Mouse (Mus musculus) c-Kit-positive CD71-positive TER-119-positive erythroid progenitor cells, embryonic 14.5 days (primary cell): ENCODE measurements around the gene Rbm8a.

Experiments used
- DNase-seq: peaks from one replicate; pipeline ENCODE4 v3.0.0-alpha.2; 2013; ENCODE audit warnings: low spot score

Gene Rbm8a

DNA sequence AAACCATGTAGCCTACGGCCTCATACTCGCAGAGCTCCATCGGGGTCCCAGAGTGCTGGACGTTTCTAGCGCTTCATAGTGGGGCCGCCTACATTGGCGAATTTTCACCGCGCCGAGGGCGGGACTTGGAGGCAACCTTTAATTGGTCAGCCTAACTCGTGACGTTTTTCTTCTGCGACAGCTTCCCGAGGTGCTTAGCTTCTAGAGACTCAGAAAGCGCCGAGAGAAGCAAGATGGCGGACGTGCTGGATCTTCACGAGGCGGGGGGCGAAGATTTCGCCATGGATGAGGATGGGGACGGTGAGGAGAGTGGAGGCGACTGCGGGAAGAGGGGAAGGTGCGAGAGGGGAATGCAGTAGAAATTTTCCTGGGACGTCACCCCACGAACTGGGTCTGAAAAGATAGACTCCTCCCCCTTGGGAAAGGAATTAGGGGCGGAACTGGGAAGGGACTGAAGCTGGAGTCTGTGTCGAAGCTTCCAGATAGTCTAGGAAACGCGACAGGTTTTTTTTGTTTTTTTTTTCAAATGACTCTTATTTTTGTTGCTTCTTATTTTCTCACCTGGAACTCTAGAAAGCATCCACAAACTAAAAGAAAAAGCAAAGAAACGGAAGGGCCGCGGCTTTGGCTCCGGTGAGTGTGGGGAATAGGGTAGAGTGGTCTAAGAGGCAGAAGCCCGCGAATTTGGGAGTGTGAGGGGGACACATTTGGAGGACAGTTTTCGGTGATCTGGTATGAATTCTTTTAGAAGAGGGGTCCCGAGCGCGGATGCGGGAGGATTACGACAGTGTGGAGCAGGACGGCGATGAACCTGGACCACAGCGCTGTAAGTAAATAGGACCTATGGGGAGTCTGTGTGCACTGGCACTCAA, at the start of gene Rbm8a:
Rbm8a (plus strand) TSS at position 205 of the 872 bp plus-strand sequence.
- peak; percentile 99 for DNase-seq

DNA sequence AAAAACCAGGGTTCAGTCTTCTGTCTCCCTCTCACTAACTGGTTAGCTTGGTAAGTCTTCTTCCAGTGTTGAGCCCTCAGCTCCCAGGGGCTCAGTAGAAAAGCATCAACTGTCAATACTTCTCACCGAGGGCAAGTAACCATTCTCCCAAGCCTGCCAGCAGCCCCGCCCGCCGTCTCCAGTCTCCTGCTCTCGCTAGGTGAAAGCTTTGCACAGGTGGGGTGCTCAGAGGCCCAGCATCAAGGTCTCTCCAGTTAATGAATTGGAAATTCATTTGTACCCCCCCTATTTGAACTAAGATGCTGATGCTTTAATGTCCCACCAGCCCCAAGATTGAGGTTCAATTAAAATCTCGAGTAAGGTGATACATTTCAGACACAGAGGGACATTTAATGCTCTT, 48.6 kb upstream of the Rbm8a start:
- no peak for DNase-seq

DNA sequence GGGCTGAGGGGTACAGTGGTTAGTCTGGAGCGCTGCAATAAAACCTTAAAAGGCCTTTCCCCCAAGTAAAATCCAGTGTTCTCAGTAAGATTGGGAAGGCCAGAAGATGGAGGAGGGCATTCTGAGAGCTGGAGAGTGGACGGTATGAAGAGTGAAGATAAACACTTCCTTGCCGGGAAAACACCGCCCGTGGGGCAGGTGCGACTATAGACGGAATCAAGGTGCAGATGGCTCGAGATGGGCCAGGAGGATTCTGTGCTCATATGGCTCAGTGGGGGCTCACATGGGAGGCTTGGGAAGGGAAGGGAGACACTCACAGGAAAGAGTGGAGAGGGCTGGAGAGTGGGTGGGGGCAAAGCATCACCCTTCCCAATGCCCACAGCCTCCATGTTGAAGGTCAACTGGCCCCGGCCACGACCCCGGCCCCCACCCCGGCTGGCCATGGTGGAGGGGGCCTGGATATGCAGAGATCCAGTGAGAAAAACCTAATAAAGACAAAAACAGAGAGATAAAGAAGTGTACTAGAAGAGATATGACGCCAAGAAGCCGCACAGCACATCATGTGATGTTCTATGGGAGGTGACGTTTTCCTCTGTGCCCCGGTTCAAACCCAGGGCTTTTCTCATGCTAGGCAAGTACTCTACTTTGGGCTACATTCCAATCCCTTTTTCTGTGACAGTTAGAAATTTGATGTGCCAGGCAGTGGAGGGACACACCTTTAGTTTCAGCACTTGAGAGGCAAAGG, 47.8 kb upstream of the Rbm8a start:
- no peak for DNase-seq

DNA sequence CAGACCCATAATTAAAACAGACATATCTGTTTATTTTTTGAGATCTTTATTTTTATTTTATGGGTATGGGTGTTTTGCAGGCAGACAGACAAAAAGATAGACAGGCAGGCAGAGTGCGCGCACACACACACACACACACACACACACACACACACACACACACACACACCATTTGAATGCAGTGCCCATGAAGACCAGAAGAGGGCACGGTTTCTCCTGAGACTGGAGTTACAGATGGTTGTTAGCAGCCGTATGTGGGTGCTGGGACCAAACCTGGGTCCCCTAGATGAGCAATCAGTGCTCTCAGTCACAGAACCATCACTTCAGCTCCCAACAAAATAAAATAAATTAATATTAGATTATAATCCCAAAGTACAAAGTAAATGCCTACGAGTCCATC, 46.3 kb upstream of the Rbm8a start:
- no peak for DNase-seq

DNA sequence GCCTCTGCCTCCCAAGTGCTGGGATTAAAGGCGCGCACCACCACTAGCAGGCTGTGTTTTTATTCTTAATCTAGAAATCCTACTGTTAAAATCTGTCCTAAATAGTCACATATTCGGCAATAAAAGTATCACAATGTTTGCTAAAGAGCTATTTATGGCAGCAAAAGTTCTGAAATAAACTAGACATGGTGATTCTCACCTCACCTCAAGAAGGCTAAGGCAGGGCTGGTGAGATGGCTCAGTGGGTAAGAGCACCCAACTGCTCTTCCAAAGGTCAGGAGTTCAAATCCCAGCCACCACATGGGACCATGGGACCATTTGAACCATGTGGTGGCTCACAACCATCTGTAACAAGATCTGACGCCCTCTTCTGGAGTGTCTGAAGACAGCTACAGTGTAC, 39.1 kb upstream of the Rbm8a start:
- DNase-seq: no peak

DNA sequence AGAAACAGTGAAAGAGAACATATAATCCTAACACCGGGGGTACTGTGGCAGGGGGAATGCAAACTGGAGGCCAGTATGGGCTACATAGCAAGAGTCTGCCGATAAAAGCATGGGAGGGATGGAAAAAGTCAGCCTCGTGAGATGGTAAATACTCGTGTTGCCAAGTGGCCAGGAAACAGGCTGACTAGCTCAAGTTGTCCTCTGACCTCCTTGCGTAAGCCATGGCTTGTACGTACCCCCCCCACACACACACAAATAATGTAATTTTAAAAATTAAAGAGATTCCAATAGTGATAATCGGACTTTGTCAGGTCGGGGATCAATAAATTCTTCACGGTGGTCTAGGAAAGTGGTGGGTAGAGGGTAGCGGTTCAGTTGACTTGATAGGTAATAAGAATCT, 36.4 kb upstream of the Rbm8a start:
- DNase-seq: peak; percentile 25

DNA sequence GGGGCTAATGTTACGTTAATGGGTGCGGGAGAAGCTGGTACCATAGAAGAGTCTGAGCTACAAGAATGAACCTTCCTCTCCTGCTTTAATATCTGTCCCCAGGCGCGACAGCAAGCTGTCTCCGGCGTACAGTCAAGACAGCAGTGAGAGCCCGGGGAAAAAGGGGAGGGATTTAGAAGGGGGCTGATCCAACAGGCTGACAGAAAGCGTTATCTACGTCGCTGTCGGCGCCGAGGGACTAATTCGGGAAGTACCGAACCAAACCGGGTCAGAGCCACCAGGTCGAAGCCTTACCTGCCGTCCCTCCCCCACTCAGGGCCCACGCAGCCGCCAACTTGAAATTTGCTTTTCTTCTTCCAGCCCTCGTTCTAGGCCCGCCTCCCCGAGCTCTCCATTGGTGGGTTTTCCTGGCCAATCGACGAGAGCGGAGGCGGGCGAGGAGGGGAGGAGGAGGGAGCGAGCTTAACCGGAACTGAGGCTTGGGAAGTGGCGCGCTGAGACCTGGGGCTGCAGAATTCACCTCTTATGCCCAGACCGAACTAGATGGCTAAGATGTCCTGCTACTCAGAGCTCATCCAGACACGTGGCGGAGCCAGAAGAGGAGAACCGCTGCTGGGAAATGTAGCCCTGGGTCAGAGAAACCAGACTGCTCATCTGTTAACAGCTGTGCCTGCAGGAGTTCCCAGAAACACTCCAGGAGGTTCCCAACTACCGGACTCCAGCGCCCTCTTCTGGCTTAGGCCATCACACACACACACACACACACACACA, 35.8 kb upstream of the Rbm8a start, which contains the start of gene Polr3gl:
Polr3gl (minus strand) TSS at position 392 of the 771 bp plus-strand sequence.
- peak; percentile 93 for DNase-seq

DNA sequence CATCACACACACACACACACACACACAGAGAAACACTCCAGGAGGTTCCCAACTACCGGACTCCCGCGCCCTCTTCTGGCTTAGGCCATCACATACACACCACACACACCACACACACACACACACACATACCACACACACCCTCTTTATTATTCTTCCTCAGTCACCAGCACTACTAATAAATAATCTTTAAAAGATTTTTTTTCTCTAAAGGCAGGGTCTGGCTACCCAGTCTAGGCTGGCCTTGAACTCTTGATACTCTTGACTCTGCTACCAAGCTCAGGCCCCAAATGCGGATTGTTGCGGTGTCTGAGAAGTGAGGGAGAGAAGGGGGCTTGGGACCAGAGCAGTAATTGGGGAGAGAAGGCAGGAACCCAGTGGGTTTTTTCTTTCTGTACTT, 34.9 kb upstream of the Rbm8a start:
- DNase-seq: no peak

DNA sequence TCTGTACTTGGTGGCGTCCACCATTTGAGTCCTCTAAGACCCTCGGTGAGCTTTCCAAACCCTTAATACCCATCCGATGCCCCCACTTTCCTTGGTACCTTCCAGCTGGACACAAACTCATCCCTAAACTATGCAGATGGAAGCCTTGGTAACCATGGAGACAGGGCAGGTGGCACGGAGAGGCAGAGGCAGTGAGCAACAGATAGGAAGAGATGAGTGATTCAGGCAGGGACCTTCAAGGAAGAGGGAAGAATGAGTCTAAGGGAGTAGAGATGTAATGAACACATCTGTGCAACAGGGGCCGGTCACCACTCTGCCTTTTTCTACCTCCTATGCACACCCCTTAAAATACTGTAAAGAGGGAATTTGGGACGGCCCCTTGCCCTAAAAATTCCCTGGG, 34.1 kb upstream of the Rbm8a start:
- no peak for DNase-seq

DNA sequence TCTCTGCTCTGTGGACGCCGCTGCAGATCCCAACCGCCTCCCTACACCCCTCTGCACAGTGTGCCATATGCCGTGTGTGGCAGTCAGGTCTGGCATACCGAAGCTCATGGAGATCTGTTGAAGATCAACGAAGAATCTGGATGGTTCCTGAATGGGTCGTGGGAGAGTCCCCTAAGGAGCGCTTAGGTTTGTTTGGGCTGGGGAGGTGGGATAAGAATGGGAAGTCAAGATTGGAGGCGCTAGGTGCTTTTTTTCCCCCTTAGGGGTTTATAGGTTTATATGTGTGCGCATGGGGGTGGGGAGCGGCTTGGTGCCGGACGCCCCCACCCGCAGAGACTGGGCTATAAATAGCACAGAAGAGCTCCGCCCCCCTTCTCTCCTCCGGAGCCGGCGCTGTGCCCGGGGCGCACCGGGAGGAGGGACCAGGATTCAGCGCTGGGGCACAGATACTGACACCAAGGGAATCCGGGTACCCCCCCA, 33.5 kb upstream of the Rbm8a start, which contains the start of gene Ankrd34a:
Ankrd34a (plus strand) TSS at position 409 of the 480 bp plus-strand sequence.
- DNase-seq: no peak

DNA sequence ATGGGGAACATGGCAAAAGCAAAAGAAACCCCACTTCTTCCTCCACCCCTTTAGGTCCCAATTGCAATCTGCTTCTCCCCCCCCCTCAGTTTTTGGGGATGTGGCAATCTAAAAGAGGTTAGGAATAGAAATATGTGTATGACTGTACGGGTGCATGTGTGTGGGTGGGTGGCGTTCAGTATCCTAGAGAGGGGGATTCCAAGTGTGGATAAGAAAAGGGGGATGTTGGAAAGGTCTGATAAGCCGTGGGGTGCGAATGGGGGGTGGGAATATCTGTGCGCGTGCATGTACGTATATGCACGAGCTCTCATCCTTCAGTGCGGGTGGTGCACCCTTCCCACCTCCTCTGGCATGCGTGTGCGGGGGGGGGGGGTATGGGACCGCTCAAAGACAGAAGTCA, 32.9 kb upstream of the Rbm8a start:
- no peak for DNase-seq

DNA sequence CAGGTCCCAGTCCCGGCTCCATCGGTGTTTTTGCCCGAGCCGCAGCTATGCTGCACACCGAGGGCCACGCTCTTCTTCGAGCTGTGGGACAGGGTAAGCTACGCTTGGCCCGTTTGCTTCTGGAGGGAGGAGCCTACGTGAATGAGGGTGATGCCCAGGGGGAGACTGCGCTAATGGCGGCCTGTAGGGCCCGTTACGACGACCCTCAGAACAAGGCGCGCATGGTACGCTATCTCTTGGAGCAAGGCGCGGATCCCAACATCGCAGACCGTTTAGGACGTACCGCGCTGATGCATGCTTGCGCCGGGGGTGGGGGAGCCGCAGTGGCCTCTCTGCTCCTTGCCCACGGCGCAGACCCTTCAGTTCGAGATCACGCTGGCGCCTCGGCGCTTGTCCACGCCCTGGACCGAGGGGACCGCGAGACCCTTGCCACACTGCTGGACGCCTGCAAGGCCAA, 32.3 kb upstream of the Rbm8a start:
- DNase-seq: no peak

DNA sequence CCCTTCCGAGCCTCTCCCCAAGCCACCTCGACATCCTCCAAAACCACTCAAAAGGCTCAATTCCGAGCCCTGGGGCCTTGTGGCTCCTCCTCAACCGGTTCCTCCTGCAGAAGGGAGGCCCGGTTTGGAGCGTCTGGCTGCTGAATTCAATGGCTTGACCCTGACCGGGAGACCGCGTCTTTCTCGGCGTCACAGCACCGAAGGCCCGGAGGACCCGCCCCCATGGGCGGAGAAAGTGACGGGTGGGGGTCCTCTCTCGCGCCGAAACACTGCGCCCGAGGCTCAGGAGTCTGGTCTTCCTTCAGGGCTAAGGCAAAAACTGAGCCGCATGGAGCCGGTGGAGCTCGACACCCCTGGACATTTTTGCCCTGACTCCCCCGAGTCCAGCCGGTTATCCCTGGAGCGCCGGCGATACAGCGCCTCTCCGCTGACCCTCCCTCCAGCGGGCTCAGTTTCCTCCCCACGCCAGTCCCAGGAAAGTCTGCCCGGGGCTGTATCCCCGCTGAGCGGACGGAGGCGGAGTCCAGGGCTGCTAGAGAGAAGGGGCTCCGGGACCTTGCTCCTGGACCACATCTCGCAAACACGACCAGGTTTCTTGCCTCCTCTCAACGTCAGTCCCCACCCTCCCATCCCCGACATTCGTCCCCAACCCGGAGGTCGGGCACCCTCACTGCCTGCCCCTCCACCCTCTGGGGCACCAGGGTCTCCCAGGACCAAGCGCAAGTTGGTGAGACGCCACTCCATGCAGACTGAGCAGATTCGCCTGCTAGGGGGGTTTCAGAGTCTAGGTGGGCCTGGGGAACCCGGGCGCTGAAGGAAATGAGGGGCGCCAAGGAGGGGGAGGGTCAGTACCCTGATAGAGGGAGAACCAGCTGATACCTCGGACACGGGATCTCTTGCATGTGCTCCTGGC, 31.3 kb upstream of the Rbm8a start:
- no peak for DNase-seq

DNA sequence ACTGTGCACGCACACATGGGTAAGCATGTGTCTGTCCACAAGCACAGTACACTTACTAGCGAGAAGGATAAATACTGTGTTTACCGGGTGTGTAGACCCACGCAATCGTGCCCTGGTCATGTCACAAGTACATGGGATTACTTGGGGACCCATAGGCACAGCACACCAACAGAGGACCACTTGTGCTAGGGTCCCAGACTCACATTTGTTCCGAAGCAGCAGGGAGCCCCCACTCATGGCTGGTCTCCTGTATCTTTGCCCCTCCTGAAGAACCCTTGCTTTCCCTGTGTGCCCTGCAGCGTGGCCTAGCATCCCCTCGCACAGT, 30.7 kb upstream of the Rbm8a start:
- DNase-seq: no peak

DNA sequence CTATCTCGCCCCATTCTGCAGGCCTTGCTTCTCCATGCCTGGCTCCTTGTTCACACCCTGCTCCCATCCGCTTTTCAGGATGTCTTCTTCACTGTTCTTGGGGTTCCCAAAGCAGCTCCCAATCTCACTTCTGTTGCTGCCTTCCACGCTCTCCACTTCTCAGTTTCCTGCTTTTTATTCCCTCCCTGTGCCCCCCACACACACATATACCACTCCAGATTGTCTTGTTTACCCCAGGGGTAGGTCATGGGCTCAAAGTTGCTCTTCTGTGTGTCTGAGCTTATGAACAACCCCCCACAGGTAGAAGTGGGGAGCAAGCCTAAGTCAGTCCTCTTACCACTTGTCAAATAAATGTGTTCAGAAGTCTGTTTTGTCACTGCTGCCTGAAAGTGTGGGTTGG, 30.3 kb upstream of the Rbm8a start:
- no peak for DNase-seq

DNA sequence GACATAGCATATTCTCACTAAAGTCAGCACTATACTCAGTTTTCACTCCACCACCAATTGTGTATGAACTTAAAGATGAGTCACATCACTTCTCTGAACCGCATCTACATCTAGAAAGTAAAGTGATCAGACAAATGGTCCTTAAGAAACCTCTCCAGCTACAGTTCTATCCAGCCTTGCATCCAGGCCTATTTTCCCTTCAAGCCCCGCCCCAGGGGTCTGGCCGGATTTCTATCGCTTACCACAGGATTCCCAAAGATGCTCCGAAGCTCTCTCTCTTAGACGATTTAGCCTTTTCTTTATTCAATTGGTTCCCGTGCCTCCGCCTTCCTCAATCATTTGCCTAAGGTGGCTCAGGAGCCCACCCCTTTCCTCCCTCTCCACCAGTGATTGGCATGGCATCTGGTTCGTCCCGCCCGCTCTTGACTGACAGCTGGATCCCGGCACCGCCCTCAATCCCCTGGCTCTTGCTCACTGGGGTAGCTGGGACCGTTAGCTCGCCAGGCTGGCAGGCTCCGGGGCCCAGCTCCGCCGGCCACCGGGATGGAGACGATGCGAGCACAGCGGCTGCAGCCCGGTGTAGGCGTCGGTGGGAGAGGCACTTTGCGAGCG, 29.0 kb upstream of the Rbm8a start, which contains the start of gene Lix1l:
Lix1l (plus strand) TSS at position 511 of the 612 bp plus-strand sequence.
- peak; percentile 78 for DNase-seq

DNA sequence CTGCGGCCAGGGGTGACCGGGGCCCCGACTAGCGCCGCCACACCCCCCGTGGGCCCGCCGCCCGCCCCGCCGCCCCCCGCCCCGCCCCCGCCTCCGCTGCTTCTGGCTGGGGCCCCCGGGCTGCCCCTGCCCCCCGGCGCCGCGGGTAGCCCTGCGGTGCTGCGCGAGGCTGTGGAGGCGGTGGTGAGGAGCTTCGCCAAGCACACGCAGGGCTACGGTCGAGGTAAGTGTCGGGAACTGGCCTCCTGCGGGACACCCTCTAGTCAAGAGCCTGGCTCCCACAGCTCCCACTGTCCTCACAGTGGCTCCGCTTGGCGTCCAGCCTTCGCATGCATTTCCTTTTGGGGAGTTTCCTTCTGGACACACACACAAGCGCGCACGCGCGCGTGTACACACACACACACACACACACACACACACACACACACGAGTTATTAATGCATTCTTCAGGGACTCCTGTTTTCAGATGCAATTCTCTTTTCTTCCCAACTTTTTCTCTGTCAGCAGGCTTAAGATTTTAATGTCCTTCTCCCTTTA, 28.4 kb upstream of the Rbm8a start:
- no peak for DNase-seq

DNA sequence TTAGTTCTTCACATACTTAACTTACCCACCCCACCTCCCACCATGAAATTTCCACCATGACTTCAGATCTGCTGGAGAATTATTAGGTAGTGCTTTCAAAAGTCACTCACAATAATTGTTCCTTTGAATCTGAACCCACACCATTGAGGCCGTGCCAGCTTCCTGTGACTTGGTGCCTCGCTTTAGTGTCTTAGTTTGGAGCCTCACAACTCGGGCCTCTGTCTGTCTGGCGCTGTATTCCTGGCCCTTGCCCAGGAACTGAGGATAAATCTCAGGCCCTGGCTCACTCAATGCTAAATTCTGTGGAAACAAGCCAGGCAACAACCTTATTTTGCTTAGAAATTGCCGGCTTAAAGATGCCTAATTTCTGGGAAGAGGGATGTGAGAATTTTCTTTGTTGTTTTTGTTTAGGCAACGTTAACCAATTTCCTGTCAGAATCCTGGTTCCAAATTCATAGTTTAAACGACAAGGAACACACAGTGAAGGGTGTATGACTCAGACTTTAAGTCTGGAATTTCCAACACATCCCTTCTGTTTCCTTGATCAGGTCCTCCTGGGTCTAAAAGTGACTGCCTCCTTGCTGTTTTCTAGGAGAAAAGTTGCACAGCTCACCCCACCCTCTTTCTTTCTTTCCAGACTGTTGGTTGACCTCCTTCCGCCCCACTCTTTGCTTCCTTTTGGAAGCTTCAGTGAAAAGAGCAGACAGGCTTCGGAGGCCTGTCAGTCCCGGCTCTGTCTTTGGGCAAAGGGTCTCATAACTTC, 27.6 kb upstream of the Rbm8a start:
- no peak for DNase-seq

DNA sequence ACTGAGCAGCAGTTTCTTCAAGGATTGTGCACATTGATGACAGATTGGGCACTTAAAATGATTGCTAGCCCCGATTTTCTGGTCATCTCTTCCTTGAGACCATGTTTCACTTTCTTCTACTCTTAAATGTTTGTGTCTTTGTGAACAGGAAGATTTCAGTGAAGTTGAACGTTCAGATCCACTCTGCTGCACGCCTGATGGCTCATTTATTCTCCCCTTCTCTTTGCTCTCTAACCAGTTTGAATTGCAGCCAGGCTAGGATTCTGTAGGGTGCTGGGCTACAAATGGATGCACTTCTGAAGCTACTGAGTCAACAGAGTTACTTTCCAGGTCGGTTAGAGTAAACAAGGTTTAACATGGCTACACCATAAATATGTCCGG, 27.0 kb upstream of the Rbm8a start:
- DNase-seq: no peak

DNA sequence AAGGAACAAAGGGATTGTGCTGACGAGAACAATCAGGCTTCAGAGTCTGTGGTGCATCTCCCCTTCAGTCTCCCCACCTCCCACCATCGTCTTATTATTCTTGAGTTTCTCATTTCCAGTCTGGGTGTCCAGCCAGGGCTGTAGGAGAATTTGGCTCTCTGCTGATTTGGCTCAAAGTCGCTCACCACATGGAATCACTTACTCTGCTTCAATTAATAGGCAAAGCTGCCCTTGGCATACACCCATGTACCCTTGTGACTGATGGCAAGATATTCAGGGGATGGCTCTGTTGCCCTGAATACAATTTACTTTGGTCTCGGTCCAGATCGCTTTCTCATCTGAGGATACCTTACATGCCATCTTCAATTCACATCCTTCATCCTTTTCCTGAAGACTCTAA, 26.4 kb upstream of the Rbm8a start:
- DNase-seq: no peak
